Mouse (Mus musculus): ENCODE results near the gene Nwd1. TPM values are rescaled to one million over a fixed set of nuclear protein-coding genes. Genes with fewer than 3 reads are reported as not detected.

Nwd1 gene
- total RNA-seq, 2 experiments from 2014 or later: 0.51 to 0.73 TPM

GRCm38 (mm10) chr8:72762306-72762705 lies 115.8 kb downstream of the Nwd1 start:
- no peak for DNase-seq

DNA sequence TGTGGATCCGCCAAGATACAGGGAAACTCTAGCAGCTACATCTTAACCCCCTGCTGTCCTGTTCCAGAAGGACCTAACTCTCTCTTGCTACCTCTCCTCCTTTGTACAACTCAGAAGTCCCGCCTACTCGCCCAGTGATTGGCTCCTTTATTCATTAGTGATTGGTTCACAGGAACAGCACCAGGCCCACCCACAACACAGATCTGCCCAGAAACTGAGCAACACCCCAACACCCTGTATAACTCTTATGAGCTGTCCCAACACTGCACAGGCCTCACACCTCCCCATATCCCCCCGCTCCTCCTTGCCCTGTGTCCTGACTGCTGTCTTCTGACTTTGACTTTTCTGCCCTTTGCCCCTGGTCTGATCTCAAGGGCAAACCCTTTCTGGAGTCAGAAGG lies 119.2 kb downstream of the Nwd1 start:
- DNase-seq: no peak

- no peak for DNase-seq
Measured at GRCm38 (mm10) chr8:72766777-72767176, 120.3 kb downstream of the Nwd1 start.

Small RNA genes within 50 kb of the gene (microRNA-seq; reads per million reads assigned to microRNA genes)
- not detected for gene Gm26237

Other genes with a start within 250 kb of the Nwd1 start
- 10 to 100 TPM; 41.6 to 63.1 TPM for gene Eps15l1, start 225.3 kb upstream of the Nwd1 start, total RNA-seq (2021)
- gene Calr3, start 202.8 kb upstream of the Nwd1 start, total RNA-seq (2021): 1 to 10 TPM; 4.0 to 4.1 TPM
- gene 1700030K09Rik, start 202.8 kb upstream of the Nwd1 start, total RNA-seq (2021): 10 to 100 TPM in 1 of 2 experiments, 1 to 10 TPM in 1; 6.8 to 12.7 TPM
- 10 to 100 TPM; 49.2 to 57.8 TPM for gene Cherp, start 171.5 kb upstream of the Nwd1 start, total RNA-seq (2021)
- gene Slc35e1, start 154.1 kb upstream of the Nwd1 start, total RNA-seq (2021): 10 to 100 TPM; 28.1 to 29.6 TPM
- gene Med26, start 98.4 kb upstream of the Nwd1 start, total RNA-seq (2021): 10 to 100 TPM; 10.1 to 10.2 TPM
- 10 to 100 TPM; 95.5 to 97.2 TPM for gene Smim7, start 75.6 kb upstream of the Nwd1 start, total RNA-seq (2021)
- 10 to 100 TPM; 25.7 to 71.4 TPM for gene Tmem38a, start 74.7 kb upstream of the Nwd1 start, total RNA-seq (2021)
- gene Sin3b, start 76.6 kb downstream of the Nwd1 start, total RNA-seq (2021): 100 to 1,000 TPM; 186 to 194 TPM
- gene F2rl3, start 115.2 kb downstream of the Nwd1 start, total RNA-seq (2021): 1 to 10 TPM; 3.2 to 6.1 TPM

Measured in adrenal gland, postnatal 10 days (tissue).